Mouse (Mus musculus): ENCODE measurements at regions not wholly inside any gene's neighbourhood (a gene's known extent, or its start where the extent isn't known, plus 50 kb on each side); places are given as distances from the start of the nearest gene placed in this dataset.

DNA sequence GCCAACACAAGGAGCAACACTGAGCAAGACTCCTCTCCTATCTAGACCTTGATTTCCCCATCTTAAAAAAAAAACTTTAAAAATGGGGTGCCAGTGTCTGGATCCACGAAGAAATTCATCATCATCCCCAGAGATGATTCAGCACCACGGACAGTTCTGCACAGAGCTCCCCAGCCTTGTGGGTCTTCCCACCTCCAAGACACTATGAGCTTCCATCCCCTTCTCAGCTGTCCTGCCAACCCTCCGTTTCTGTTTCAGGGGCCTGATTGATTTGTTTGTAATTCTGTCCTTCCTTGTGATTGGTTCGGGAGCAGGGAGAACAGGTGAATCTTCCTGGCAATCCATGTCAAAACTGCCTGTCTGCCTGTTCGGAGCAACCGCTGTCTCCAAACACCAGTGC lies 253.3 kb downstream of the Gm26897 start:
- no peak overlapping the region for H3K4me2 ChIP-seq
- H3K36me3 ChIP-seq, result no peaks in the 10 kb centered on the region
- ATAC-seq (ENCODE audit: insufficient number of reproducible peaks, insufficient read depth, low FRiP score, low TSS enrichment, low read depth), result no peak
- H3K4me1 ChIP-seq (replicated peaks), result no peaks in the 10 kb centered on the region
- 52% methylated on average over 6 of the region's 6 CpGs for WGBS
- H3K9me3 ChIP-seq, result peaks cover 4% of the 10 kb centered on the region; the same call in 1 of the 2 replicates
- no peak overlapping the region for H3K27ac ChIP-seq
- no peak overlapping the region for H3K4me3 ChIP-seq (replicated peaks)
- H3K9ac ChIP-seq (replicated peaks), result no peak overlapping the region
- H3K27me3 ChIP-seq, result no peaks in the 10 kb centered on the region

- 90% methylated on average over 10 of the region's 10 CpGs for WGBS
- Histone ChIP-seq H3K27me3 (peaks cover 24% of the 10 kb centered on the region), H3K4me2 (no peak overlapping the region), H3K4me3 (replicated peaks) (no peak overlapping the region), H3K27ac (no peak overlapping the region), H3K36me3 (no peaks in the 10 kb centered on the region), H3K9me3 (no peaks in the 10 kb centered on the region), H3K4me1 (replicated peaks) (no peaks in the 10 kb centered on the region), H3K9ac (replicated peaks) (no peak overlapping the region)
- no peak for ATAC-seq (ENCODE audit: insufficient number of reproducible peaks, insufficient read depth, low FRiP score, low TSS enrichment, low read depth)
Observed at GRCm38 (mm10) chr5:111991805-111992204, 258.1 kb downstream of the Gm26897 start.

DNA sequence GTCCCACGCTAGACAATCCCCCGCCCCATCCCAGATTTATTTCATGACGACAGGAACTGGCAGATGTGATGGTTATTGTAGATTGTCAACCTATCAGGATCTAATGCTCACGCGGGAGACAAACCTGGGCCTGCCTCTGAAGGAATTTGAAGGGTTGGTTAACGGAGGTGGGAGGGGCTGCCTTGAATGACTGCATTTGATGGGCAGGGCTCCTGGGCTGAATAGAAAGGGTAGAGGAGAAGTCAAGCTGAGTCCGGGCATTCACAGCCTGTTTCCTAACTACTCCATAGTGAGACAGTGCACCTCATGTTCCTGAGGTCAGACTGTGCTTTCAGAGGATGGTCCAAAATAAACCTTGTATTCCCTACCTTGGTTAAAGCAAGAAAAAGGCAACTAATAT lies 259.1 kb downstream of the Cryba4 start:
- no peak for ATAC-seq (ENCODE audit: insufficient number of reproducible peaks, insufficient read depth, low FRiP score, low TSS enrichment, low read depth)
- Histone ChIP-seq H3K4me1 (replicated peaks) (no peaks in the 10 kb centered on the region; the same call in 1 of the 2 replicates), H3K27ac (no peak overlapping the region), H3K9me3 (no peaks in the 10 kb centered on the region), H3K27me3 (peaks cover 33% of the 10 kb centered on the region), H3K4me2 (no peak overlapping the region), H3K36me3 (no peaks in the 10 kb centered on the region), H3K4me3 (replicated peaks) (no peak overlapping the region), H3K9ac (replicated peaks) (no peak overlapping the region)
- WGBS, result 71% methylated on average over 7 of the region's 7 CpGs

GRCm38 (mm10) chr5:111993930-111994329 lies 258.4 kb downstream of the Cryba4 start:
- no peak overlapping the region for H3K27ac ChIP-seq
- no peak overlapping the region for H3K9ac ChIP-seq (replicated peaks)
- WGBS, result 74% methylated on average over 9 of the region's 9 CpGs
- H3K4me1 ChIP-seq (replicated peaks), result no peaks in the 10 kb centered on the region; the same call in 1 of the 2 replicates
- H3K4me2 ChIP-seq, result no peak overlapping the region
- H3K27me3 ChIP-seq, result peaks cover 37% of the 10 kb centered on the region
- H3K4me3 ChIP-seq (replicated peaks), result no peak overlapping the region
- no peaks in the 10 kb centered on the region for H3K9me3 ChIP-seq
- no peaks in the 10 kb centered on the region for H3K36me3 ChIP-seq
- ATAC-seq (ENCODE audit: insufficient number of reproducible peaks, insufficient read depth, low FRiP score, low TSS enrichment, low read depth), result no peak

DNA sequence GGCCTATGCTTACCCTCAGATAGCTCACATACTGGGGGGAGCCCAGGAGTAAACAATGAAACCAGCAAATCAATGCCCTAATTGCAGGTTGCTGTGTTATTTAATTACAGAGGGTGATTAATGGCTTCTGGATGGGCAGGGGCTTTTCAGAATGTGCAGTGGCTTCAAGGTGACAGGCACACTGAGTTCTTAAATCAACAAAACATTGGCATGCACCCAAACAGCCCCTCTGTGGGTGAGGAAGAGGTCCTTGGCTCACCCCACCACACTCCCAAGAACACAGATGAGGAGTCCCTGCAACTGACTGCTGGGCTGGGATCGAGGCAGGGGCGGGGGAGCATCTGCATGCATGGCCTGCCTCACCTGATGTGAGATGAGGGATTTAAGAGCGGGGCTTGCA lies 255.5 kb downstream of the Cryba4 start:
- H3K9me3 ChIP-seq, result no peaks in the 10 kb centered on the region
- ATAC-seq (ENCODE audit: insufficient number of reproducible peaks, insufficient read depth, low FRiP score, low TSS enrichment, low read depth), result no peak
- H3K27ac ChIP-seq, result no peak overlapping the region
- H3K9ac ChIP-seq (replicated peaks), result no peak overlapping the region
- H3K36me3 ChIP-seq, result no peaks in the 10 kb centered on the region
- no peak overlapping the region for H3K4me3 ChIP-seq (replicated peaks)
- H3K4me2 ChIP-seq, result no peak overlapping the region
- H3K4me1 ChIP-seq (replicated peaks), result peaks cover 6% of the 10 kb centered on the region
- 59% methylated on average over 3 of the region's 3 CpGs for WGBS
- peaks cover 62% of the 10 kb centered on the region for H3K27me3 ChIP-seq

GRCm38 (mm10) chr5:112001742-112002701 lies 250.3 kb downstream of the Cryba4 start:
- no peak overlapping the region for H3K4me3 ChIP-seq (replicated peaks)
- peaks cover 4% of the 10 kb centered on the region for H3K9me3 ChIP-seq
- WGBS, result 8% methylated on average over 32 of the region's 32 CpGs
- no peak overlapping the region for H3K27ac ChIP-seq
- H3K36me3 ChIP-seq, result no peaks in the 10 kb centered on the region
- H3K27me3 ChIP-seq, result peaks cover 69% of the 10 kb centered on the region
- ATAC-seq (ENCODE audit: insufficient number of reproducible peaks, insufficient read depth, low FRiP score, low TSS enrichment, low read depth), result 0 out of 2 replicates have a peak, but pooled peaks have one; percentile 68
- H3K4me2 ChIP-seq, result peak overlapping the region; percentile 16
- H3K4me1 ChIP-seq (replicated peaks), result peaks cover 18% of the 10 kb centered on the region
- no peak overlapping the region for H3K9ac ChIP-seq (replicated peaks)

GRCm38 (mm10) chr5:112002856-112003660 lies 249.3 kb downstream of the Cryba4 start:
- H3K36me3 ChIP-seq, result no peaks in the 10 kb centered on the region
- no peak overlapping the region for H3K4me3 ChIP-seq (replicated peaks)
- ATAC-seq (ENCODE audit: insufficient number of reproducible peaks, insufficient read depth, low FRiP score, low TSS enrichment, low read depth), result no peak
- H3K27ac ChIP-seq, result no peak overlapping the region
- 38% methylated on average over 12 of the region's 12 CpGs for WGBS
- no peak overlapping the region for H3K9ac ChIP-seq (replicated peaks)
- peaks cover 64% of the 10 kb centered on the region for H3K27me3 ChIP-seq
- peaks cover 4% of the 10 kb centered on the region for H3K9me3 ChIP-seq
- peaks cover 18% of the 10 kb centered on the region for H3K4me1 ChIP-seq (replicated peaks)
- no peak overlapping the region for H3K4me2 ChIP-seq

DNA sequence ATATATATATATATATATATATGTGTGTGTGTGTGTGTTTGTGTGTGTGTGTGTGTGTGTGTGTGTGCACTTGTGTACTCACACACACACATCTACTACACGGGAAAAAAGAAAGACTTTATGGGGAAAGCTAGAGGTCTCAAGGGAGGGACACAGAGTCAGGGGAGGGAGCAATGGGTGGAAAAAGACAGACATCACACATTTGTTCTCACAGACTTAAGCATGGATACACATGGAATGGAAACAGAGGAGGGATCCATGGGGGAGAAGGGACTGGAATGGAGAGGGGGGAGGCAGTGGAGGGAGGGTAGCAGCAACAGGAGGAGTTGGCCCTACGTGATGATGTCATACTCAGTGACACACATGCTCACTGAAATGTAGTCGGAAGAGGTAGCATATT lies 248.3 kb downstream of the Cryba4 start:
- peaks cover 65% of the 10 kb centered on the region for H3K27me3 ChIP-seq
- 69% methylated on average over 3 of the region's 3 CpGs for WGBS

GRCm38 (mm10) chr5:112012505-112013164 lies 239.7 kb downstream of the Cryba4 start:
- no peak overlapping the region for H3K4me2 ChIP-seq
- no peak for ATAC-seq (ENCODE audit: insufficient number of reproducible peaks, insufficient read depth, low FRiP score, low TSS enrichment, low read depth)
- no peak overlapping the region for H3K27ac ChIP-seq
- H3K9ac ChIP-seq (replicated peaks), result no peak overlapping the region
- no peaks in the 10 kb centered on the region for H3K9me3 ChIP-seq
- H3K27me3 ChIP-seq, result peaks cover 58% of the 10 kb centered on the region
- 27% methylated on average over 9 of the region's 9 CpGs for WGBS
- H3K36me3 ChIP-seq, result no peaks in the 10 kb centered on the region
- peaks cover 9% of the 10 kb centered on the region; the same call in 1 of the 2 replicates for H3K4me1 ChIP-seq (replicated peaks)
- no peak overlapping the region for H3K4me3 ChIP-seq (replicated peaks)

More for the DNA sequence above, 248.3 kb downstream of the Cryba4 start:
- no peak overlapping the region for H3K9ac ChIP-seq (replicated peaks)
- no peaks in the 10 kb centered on the region for H3K36me3 ChIP-seq
- no peak overlapping the region for H3K27ac ChIP-seq
- H3K4me2 ChIP-seq, result no peak overlapping the region
- ATAC-seq (ENCODE audit: insufficient number of reproducible peaks, insufficient read depth, low FRiP score, low TSS enrichment, low read depth), result no peak
- H3K4me3 ChIP-seq (replicated peaks), result no peak overlapping the region
- peaks cover 4% of the 10 kb centered on the region for H3K9me3 ChIP-seq
- H3K4me1 ChIP-seq (replicated peaks), result peaks cover 18% of the 10 kb centered on the region

- no peak for ATAC-seq (ENCODE audit: insufficient number of reproducible peaks, insufficient read depth, low FRiP score, low TSS enrichment, low read depth)
- Histone ChIP-seq H3K9ac (replicated peaks) (no peak overlapping the region), H3K27me3 (peaks cover 22% of the 10 kb centered on the region), H3K4me2 (no peak overlapping the region), H3K36me3 (no peaks in the 10 kb centered on the region), H3K4me1 (replicated peaks) (0 out of 2 replicates have a peak, but pooled peaks cover 3% of the 10 kb centered on the region), H3K9me3 (no peaks in the 10 kb centered on the region), H3K4me3 (replicated peaks) (no peak overlapping the region), H3K27ac (no peak overlapping the region)
- 71% methylated on average over 7 of the region's 7 CpGs for WGBS
Observed at GRCm38 (mm10) chr5:112018925-112019324, 233.4 kb downstream of the Cryba4 start.

GRCm38 (mm10) chr5:112020882-112021281 lies 231.4 kb downstream of the Cryba4 start:
- H3K4me3 ChIP-seq (replicated peaks), result no peak overlapping the region
- ATAC-seq (ENCODE audit: insufficient number of reproducible peaks, insufficient read depth, low FRiP score, low TSS enrichment, low read depth), result no peak
- no peaks in the 10 kb centered on the region for H3K36me3 ChIP-seq
- H3K27me3 ChIP-seq, result peaks cover 34% of the 10 kb centered on the region
- H3K27ac ChIP-seq, result no peak overlapping the region
- no peaks in the 10 kb centered on the region for H3K4me1 ChIP-seq (replicated peaks)
- no peak overlapping the region for H3K9ac ChIP-seq (replicated peaks)
- WGBS, result 74% methylated on average over 2 of the region's 2 CpGs
- no peaks in the 10 kb centered on the region for H3K9me3 ChIP-seq
- no peak overlapping the region for H3K4me2 ChIP-seq

Measured in limb, embryonic 12.5 days (tissue).